Mouse (Mus musculus) hindbrain, postnatal 0 days (tissue): Measurements from ENCODE around the gene Ipp. TPM values are rescaled to one million over a fixed set of nuclear protein-coding genes. Genes with fewer than 3 reads are reported as not detected.
A peak's percentile ranks its signal among the peaks of the same experiment; 100 is the strongest.

ENCODE experiments used
- ATAC-seq: fragments of 200-750 bp; cut with Nextera tagmentation; 2 replicates; pipeline ENCODE4 v1.8.0; 2017; ENCODE audit warnings: mild to moderate bottlenecking, moderate TSS enrichment, moderate library complexity
- DNase-seq: peaks from one replicate; pipeline ENCODE4 v3.0.0-alpha.2; 2015; ENCODE audit warnings: low spot score
- H3K27ac ChIP-seq: fragments of 300-500 bp; sonication (generic); 2 replicates; pipeline ENCODE4 v1.5.1; 2014; ENCODE audit warnings: mild to moderate bottlenecking
- H3K27me3 ChIP-seq: fragments of 300-500 bp; sonication (generic); 2 replicates; pipeline ENCODE4 v1.6.1; 2014; ENCODE audit warnings: low read length, mixed read lengths; ENCODE audit not compliant: insufficient read depth
- H3K36me3 ChIP-seq: fragments of 300-500 bp; sonication (generic); 2 replicates; pipeline ENCODE4 v1.6.1; 2014; ENCODE audit warnings: low read length, mixed read lengths; ENCODE audit not compliant: insufficient read depth
- H3K4me1 ChIP-seq: fragments of 300-500 bp; sonication (generic); 2 replicates; pipeline ENCODE4 v1.6.1; 2014; ENCODE audit warnings: antibody characterized with exemption, low read length, mixed read lengths; ENCODE audit not compliant: insufficient read depth
- H3K4me2 ChIP-seq: fragments of 300-500 bp; sonication (generic); 2 replicates; pipeline ENCODE4 v1.6.1; 2014; ENCODE audit warnings: low read depth, mild to moderate bottlenecking, low read length, moderate library complexity, mixed read lengths
- H3K4me3 ChIP-seq: fragments of 300-500 bp; sonication (generic); 2 replicates; pipeline ENCODE4 v1.5.1; 2014; ENCODE audit warnings: low read length
- H3K9ac ChIP-seq: fragments of 300-500 bp; sonication (generic); replicated peaks from 2 replicates; pipeline ENCODE4 v1.6.1; 2014; ENCODE audit warnings: mild to moderate bottlenecking, low read length, moderate library complexity, mixed read lengths
- H3K9me3 ChIP-seq: fragments of 300-500 bp; sonication (generic); 2 replicates; pipeline ENCODE4 v1.6.1; 2016; ENCODE audit warnings: low read length, mixed read lengths
- CTCF ChIP-seq: IDR thresholded peaks from 2 replicates; pipeline ENCODE4 v1.5.1; 2016; ENCODE audit warnings: antibody characterized with exemption, control low read depth, low read depth
- WGBS: fragments of 180-500 bp; shearing (Covaris S2); extraction: QIAGEN DNeasy Blood & Tissue Kit; methylation state at CpG from one replicate; pipeline ENCODE4 v1.1.7; 2014; 5-methylcytosine and 5-hydroxymethylcytosine counted together
- polyA plus RNA-seq: library from polyadenylated mRNA; unstranded; fragments of >200 nt; fragmentation: Nextera tagmentation; extraction: Ambion mirVana; gene quantifications from 2 replicates; pipeline ENCODE4 v1.2.1, GENCODE M21; 2015
- total RNA-seq: library from RNA; depleted of rRNA; stranded (reverse); fragments of >200 nt; gene quantifications from 2 replicates; pipeline ENCODE4 v1.2.3, GENCODE M21; 2014; rRNA removed

The Ipp gene
- total and polyA plus RNA-seq, 2 experiments from 2014 or later = 3.8 to 12.1 TPM

GRCm38 (mm10) chr4:116557306-116558121 lies 50.2 kb downstream of the Ipp start, which contains the start of gene Gpbp1l1:
Gene Gpbp1l1 (plus strand): TSS chr4:116557658.
- Histone ChIP-seq H3K4me1 (peaks cover 6% of the 10 kb centered on the region), H3K9ac (peak within 1 kb of the TSS; percentile 84), H3K27me3 (no peaks in the 10 kb centered on the region), H3K4me3 (peak within 1 kb of the TSS; percentile 96), H3K27ac (peak within 1 kb of the TSS; percentile 96), H3K4me2 (peak within 1 kb of the TSS; percentile 91), H3K9me3 (no peaks in the 10 kb centered on the region), H3K36me3 (peaks cover 8% of the 10 kb centered on the region; the same call in 1 of the 2 replicates)
- ATAC-seq (peak; percentile 97), DNase-seq (peak; percentile 98)
- under 1% methylated on average over 73 of the region's 78 CpGs for WGBS
- peak; percentile 45 for TF ChIP-seq CTCF

DNA sequence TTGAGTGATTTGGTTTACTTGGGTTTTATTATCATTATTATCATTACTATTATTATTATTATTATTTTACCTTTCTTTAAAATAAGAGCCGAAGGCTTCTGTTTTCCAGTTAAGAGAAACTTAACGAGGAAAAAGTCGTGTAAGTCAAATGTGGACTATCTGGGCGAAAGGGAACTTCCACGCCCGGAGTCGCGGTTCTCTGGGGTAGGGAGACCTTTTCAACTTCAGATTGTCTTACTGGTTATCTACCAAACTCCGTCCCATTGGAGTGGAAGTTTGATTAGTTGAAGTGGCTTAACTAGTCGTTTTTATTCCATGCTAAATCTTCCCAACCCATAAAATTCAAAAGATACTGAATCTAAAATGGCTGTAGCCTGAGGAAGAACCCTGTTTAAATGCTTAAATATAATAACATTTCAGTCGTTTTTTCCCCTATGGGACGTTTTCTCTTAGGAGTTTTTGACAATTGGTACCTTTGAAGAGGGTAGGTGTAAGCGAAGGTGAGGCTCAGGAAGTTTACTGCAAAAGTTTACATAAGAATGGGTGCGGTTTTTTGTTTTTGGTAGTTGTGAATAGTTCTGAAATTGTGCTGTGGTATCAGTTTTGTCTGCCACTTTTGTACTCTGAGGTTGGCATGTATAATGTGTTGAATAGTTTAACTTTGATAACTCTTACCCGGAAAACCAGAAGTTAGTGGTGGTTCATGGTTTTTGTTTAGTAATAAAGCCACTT lies 51.0 kb downstream of the Ipp start:
- 5% methylated on average over 15 of the region's 15 CpGs for WGBS
- TF ChIP-seq CTCF = no peak
- Histone ChIP-seq H3K27ac (peak overlapping the region; percentile 96), H3K9ac (peak overlapping the region; percentile 84), H3K4me1 (peaks cover 6% of the 10 kb centered on the region), H3K9me3 (no peaks in the 10 kb centered on the region), H3K4me2 (peak overlapping the region; percentile 91), H3K36me3 (peaks cover 4% of the 10 kb centered on the region; the same call in 1 of the 2 replicates), H3K27me3 (no peaks in the 10 kb centered on the region), H3K4me3 (peak overlapping the region; percentile 96)
- peak; percentile 6 for DNase-seq
- ATAC-seq = no peak

Other genes starting within 250 kb of the Ipp start
- 63.9 and 80.6 TPM in 2 replicates for gene Mast2, start 43.4 kb upstream of the Ipp start, total RNA-seq
- gene Mast2, start 43.4 kb upstream of the Ipp start, polyA plus RNA-seq = 20.7 and 25.5 TPM in 2 replicates
- gene Tmem69, start 48.4 kb downstream of the Ipp start, total RNA-seq = 9.4 and 14.4 TPM in 2 replicates
- 16.1 and 17.1 TPM in 2 replicates for gene Tmem69, start 48.4 kb downstream of the Ipp start, polyA plus RNA-seq
- 26.3 and 54.2 TPM in 2 replicates for gene Gpbp1l1, start 50.1 kb downstream of the Ipp start, total RNA-seq
- gene Gpbp1l1, start 50.1 kb downstream of the Ipp start, polyA plus RNA-seq = 14.2 and 14.7 TPM in 2 replicates
- gene Ccdc17, start 89.1 kb downstream of the Ipp start, total RNA-seq = 1.1 and 3.7 TPM in 2 replicates
- 4.2 and 5.8 TPM in 2 replicates for gene Ccdc17, start 89.1 kb downstream of the Ipp start, polyA plus RNA-seq
- gene Nasp, start 120.4 kb downstream of the Ipp start, total RNA-seq = 40.5 and 53.2 TPM in 2 replicates
- 73.9 and 78.7 TPM in 2 replicates for gene Nasp, start 120.4 kb downstream of the Ipp start, polyA plus RNA-seq
- 523 and 571 TPM in 2 replicates for gene Akr1a1, start 144.1 kb downstream of the Ipp start, total RNA-seq
- gene Akr1a1, start 144.1 kb downstream of the Ipp start, polyA plus RNA-seq = 752 and 790 TPM in 2 replicates
- 119 and 136 TPM in 2 replicates for gene Prdx1, start 178.0 kb downstream of the Ipp start, total RNA-seq
- gene Prdx1, start 178.0 kb downstream of the Ipp start, polyA plus RNA-seq = 589 and 626 TPM in 2 replicates
- gene Mmachc, start 200.9 kb downstream of the Ipp start, total RNA-seq = 20.5 and 20.6 TPM in 2 replicates
- 20.2 TPM in 2 replicates for gene Mmachc, start 200.9 kb downstream of the Ipp start, polyA plus RNA-seq
- 11.5 and 26.7 TPM in 2 replicates for gene Ccdc163, start 201.0 kb downstream of the Ipp start, total RNA-seq
- gene Ccdc163, start 201.0 kb downstream of the Ipp start, polyA plus RNA-seq = 9.4 and 10.0 TPM in 2 replicates
- 2.1 and 2.8 TPM in 2 replicates for gene Tesk2, start 213.4 kb downstream of the Ipp start, total RNA-seq
- gene Tesk2, start 213.4 kb downstream of the Ipp start, polyA plus RNA-seq = 2.2 and 2.5 TPM in 2 replicates